Mouse (Mus musculus) lung, adult 2 months (tissue): Measurements from ENCODE around the gene Ogfr.

Experiments used
- CTCF ChIP-seq: fragments of 200-500 bp; IDR thresholded peaks from 2 replicates; pipeline ENCODE4 v1.5.1; 2011; ENCODE audit warnings: mild to moderate bottlenecking, low read length, control low read depth; ENCODE audit not compliant: insufficient read depth
- POLR2A ChIP-seq: fragments of 200-500 bp; IDR thresholded peaks from 2 replicates; pipeline ENCODE4 v1.6.1; 2011; ENCODE audit warnings: low read depth, mild to moderate bottlenecking, control low read depth, low read length, borderline replicate concordance; ENCODE audit errors: extremely low read depth

DNA sequence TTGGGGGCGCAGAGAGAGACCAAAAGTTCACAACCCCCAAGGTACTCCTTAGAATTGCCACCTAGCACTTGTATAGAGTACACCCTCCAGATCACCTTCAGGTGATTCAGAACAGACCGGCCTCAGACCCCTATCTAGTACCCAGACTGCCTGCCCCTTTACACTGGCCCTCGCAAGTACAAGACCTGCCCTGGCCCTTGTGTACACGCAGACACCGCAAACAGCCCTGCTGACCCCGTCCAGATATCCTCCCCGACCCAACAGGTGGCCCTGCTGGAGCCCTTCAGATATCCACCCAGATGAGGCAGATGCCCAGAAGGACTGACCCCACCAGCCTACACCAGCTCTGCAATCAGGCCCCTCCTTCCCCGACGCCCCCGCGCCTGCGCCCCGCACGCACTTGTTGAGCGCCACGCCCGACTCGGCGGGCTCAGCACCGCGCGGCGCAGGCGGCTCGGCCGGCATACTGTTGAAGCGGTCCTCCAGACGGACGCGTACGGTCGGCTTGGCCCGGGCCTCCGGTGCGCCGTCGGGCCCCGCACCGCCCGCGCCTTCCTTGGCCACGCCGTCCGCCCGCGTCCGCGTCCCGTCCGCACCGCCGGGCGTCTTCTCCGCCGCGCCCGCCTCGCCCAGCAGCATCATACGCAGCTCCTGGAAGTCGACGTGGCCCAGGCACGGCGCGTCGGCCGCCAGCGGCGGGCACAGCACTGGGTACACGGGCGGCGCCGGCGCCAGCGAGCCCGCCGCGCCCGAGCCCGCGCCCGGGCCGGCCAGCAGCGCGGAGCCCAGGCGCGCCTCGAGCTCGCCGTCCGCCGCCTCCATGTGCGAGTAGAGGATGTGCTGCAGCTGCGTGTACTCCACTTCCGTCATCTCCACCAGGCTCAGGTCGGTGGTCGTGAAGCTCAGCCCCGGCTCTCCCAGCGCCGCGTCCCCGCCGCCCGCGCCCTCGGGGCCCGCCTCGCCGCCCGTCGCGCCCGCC, 52.8 kb downstream of the Ogfr start:
- TF ChIP-seq CTCF = no peak
- TF ChIP-seq POLR2A = no peak
